Mouse (Mus musculus) CH12.LX (cell line): ENCODE measurements around the gene Arhgef11.

Experiments used
- CHD2 ChIP-seq: IDR thresholded peaks from 2 replicates; pipeline ENCODE4 v1.6.1; 2011; ENCODE audit warnings: low read length, improper control_type of control experiment
- CTCF ChIP-seq, 2 experiments: IDR thresholded peaks in 1 of 2; conservative IDR thresholded peaks in 1 of 2; 2 replicates each; pipeline ENCODE4 v1.5.1; 2011 to 2012; ENCODE audit warnings: low read depth in 2 of 2, low read length in 2 of 2, improper control_type of control experiment in 1 of 2, inconsistent platforms in 1 of 2, mild to moderate bottlenecking in 1 of 2, moderate library complexity in 1 of 2
- EP300 ChIP-seq: IDR thresholded peaks from 2 replicates; pipeline ENCODE4 v1.6.1; 2011; ENCODE audit warnings: low read length, improper control_type of control experiment
- MAFK ChIP-seq: IDR thresholded peaks from 2 replicates; pipeline ENCODE4 v1.6.1; 2011; ENCODE audit warnings: low read length, improper control_type of control experiment; ENCODE audit not compliant: insufficient replicate concordance
- POLR2A ChIP-seq: IDR thresholded peaks from 2 replicates; pipeline ENCODE4 v1.6.1; 2011; ENCODE audit warnings: low read depth, mild to moderate bottlenecking, improper control_type of control experiment, low read length
- RAD21 ChIP-seq: IDR thresholded peaks from 2 replicates; pipeline ENCODE4 v1.6.1; 2011; ENCODE audit warnings: low read depth, mild to moderate bottlenecking, low read length, improper control_type of control experiment, moderate library complexity
- UBTF ChIP-seq: IDR thresholded peaks from 2 replicates; pipeline ENCODE4 v1.6.1; 2012; ENCODE audit warnings: low read depth, mild to moderate bottlenecking, inconsistent platforms, low read length, improper control_type of control experiment, moderate library complexity

DNA sequence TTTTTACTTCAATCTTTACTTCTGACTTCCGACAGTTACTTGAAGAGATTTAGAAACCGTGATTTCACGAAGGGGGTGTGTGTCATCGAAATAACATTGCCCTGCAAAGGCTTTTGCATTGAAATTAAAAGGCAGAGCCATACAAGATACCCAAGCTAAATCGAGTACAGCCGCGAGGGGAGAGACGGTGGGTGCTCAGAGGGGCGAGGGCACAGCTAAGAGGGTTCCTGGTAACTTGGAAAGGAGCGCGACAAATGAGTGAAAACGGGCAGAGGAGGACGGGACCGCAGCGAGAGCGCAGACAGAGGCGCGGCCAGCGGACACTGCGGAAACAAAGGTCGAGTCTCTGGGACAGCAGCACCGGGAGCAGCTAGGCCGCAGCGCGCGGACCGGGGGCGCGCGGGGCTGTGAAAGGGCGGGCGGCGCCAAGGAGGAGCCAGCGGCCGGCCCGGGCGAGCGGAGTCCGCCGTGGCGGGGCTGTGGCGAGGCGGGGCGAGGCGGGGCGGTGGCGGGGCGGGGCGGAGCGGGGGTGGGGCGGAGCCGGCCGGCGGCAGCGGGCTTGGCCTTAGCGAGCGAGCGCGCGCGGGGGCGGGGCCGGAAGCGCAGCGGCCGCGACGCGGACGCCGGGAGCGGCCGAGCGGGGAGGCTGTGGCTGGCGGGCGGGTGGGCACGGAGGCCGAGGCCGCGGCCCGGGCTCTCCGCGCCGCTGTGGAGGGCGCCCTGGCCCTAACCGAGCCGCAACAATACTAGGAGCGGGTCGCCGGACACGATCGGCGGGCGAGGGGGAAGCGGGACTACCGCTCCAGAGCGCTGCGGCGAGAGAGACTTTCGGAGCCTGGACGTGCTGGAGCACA, at the start of gene Arhgef11:
- TF ChIP-seq UBTF (peak; percentile 39; the same call in 1 of the 2 replicates), MAFK (no peak), CTCF (conservative IDR thresholded peaks at IDR 0.05 in 1 of 2, IDR thresholded peaks at IDR 0.05 in 1 of 2; ENCODE audit: low read depth in 2 of 2, low read length in 2 of 2) (no peak), EP300 (no peak), RAD21 (no peak), POLR2A (peak; percentile 77), CHD2 (no peak)
